Mouse (Mus musculus) adrenal gland, adult 18-20 months (tissue): ENCODE data around the gene Zcchc3. TPM values are rescaled to one million over a fixed set of nuclear protein-coding genes. Genes with fewer than 3 reads are reported as not detected.
A peak's percentile ranks its signal among the peaks of the same experiment; 100 is the strongest.

ENCODE experiments used
- DNase-seq, 2 experiments: peaks; one replicate each; pipeline ENCODE4 v3.0.0; 2021 to 2022; ENCODE audit warnings: low spot score in 2 of 2
- total RNA-seq, 2 experiments: library from RNA; stranded (reverse); gene quantifications; 1 replicate in 1 of 2; 2 replicates in 1 of 2; pipeline ENCODE4 v1.2.3; 2021

Zcchc3 gene
- total RNA-seq, 2 experiments from 2014 or later: 6.8 to 7.8 TPM

DNA sequence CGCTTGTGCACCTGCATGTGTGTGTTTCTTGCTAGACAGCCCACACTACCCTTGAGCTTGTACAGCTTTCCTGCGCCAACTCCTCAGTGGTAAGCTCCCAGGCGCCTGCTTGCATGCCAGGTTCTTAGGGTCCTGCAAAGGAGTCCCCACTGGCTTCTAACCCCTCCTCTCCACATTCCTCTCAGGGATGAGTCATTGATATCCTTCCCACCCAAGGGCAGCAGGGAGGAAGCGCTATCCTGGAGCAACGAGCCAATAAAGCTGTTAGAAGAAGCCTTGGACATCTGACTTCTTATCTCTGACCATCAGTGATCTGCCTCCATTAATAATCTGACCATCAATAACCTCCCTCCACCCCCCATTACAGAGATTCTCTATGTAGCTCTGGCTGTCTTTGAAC is 46.9 kb downstream of the Zcchc3 start:
- no peak for DNase-seq

DNA sequence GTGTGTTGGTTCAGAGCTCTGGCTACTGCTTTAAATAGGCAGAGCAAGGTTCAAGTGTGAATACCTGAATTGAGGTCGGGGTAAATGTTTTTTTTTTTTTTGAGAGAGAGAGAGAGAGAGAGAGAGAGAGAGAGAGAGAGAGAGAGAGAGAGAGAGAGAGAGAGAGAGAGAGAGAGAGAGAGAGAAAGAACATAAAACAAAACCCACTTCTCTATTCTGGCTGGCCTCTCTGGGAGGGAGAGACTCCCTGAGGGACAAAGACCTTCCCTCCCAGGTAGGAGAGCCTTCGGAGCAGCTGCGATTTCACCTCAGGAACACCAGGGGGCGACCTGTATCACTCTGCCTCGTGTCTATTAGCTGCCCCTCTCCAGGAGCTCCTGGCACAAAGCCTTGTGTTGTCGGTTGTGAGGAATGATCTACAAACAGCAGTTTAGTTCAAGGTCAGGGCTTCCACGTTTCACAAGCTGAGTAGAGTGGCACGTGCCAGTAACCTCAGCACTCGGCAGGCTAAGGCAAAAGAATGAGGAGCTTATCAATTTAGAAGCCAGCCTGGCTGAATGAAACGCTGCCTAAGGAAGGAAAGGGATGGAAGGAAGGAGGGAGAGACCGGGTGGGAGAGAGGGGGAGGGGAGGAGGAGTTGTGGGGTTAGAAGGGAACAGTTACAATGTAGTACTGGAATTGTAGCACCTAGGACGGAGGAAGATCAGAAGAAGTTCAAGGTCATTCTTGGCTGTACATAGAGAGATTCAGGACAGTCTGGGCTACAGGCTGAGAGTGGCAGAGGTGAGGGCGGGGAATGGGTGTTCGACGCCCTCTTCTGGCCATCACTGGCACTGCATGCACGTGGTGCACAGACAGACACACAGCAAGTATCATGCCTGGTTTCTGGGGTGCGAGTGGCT is 51.3 kb downstream of the Zcchc3 start:
- DNase-seq: peak; percentile 61 to 79

Other genes with a start within 250 kb of the Zcchc3 start
- 10 to 100 TPM; 88.2 to 98.6 TPM for gene Csnk2a1, start 188.2 kb downstream of the Zcchc3 start, total RNA-seq
- 100 to 1,000 TPM; 144 to 147 TPM for gene Tbc1d20, start 121.2 kb downstream of the Zcchc3 start, total RNA-seq
- 100 to 1,000 TPM in 1 of 2 experiments, 10 to 100 TPM in 1; 97.4 to 112 TPM for gene Rbck1, start 82.4 kb downstream of the Zcchc3 start, total RNA-seq
- 10 to 100 TPM in 1 of 2 experiments, 1 to 10 TPM in 1; 4.9 to 12.4 TPM for gene Trib3, start 71.0 kb downstream of the Zcchc3 start, total RNA-seq
- gene Nrsn2, start 38.4 kb downstream of the Zcchc3 start, total RNA-seq: 1 to 10 TPM; 5.8 to 6.7 TPM
- gene Sox12, start 17.0 kb downstream of the Zcchc3 start, total RNA-seq: 1 to 10 TPM; 3.5 to 7.3 TPM
- under 1 TPM; 0.36 to 0.74 TPM for gene 6820408C15Rik, start 560 bp upstream of the Zcchc3 start, total RNA-seq
- gene Defb23, start 49.6 kb upstream of the Zcchc3 start, total RNA-seq: not detected
- gene Defb20, start 62.0 kb upstream of the Zcchc3 start, total RNA-seq: not detected
- gene Defb22, start 75.1 kb upstream of the Zcchc3 start, total RNA-seq: not detected
- gene Defb26, start 96.7 kb upstream of the Zcchc3 start, total RNA-seq: not detected
- not detected for gene Defb28, start 103.2 kb upstream of the Zcchc3 start, total RNA-seq
- gene Defb29, start 125.1 kb upstream of the Zcchc3 start, total RNA-seq: not detected
- gene Gm17416, start 154.3 kb upstream of the Zcchc3 start, total RNA-seq: not detected
- gene Defb21, start 157.7 kb upstream of the Zcchc3 start, total RNA-seq: not detected
- under 1 TPM in 1 of 2 experiments, not detected in 1; 0.93 TPM for gene Defb19, start 165.3 kb upstream of the Zcchc3 start, total RNA-seq
- gene Defb45, start 184.4 kb upstream of the Zcchc3 start, total RNA-seq: not detected
- gene Defb36, start 189.3 kb upstream of the Zcchc3 start, total RNA-seq: not detected
- gene Defb25, start 208.0 kb upstream of the Zcchc3 start, total RNA-seq: 1 to 10 TPM; 1.5 to 2.4 TPM
- 10 to 100 TPM in 1 of 2 experiments, 1 to 10 TPM in 1; 8.9 to 13.5 TPM for gene Rem1, start 211.9 kb upstream of the Zcchc3 start, total RNA-seq